Mouse (Mus musculus): Measurements from ENCODE around the gene Ccdc50.

Ccdc50 gene

GRCm38 (mm10) chr16:27388761-27389451, at the start of gene Ccdc50:
Gene Ccdc50, plus strand, starts transcription at chr16:27388869.
- peak; percentile 72 for DNase-seq

GRCm38 (mm10) chr16:27347521-27347920, 41.1 kb upstream of the Ccdc50 start:
- no peak for DNase-seq

- DNase-seq: no peak
Measured at GRCm38 (mm10) chr16:27348359-27348758, 40.3 kb upstream of the Ccdc50 start.

GRCm38 (mm10) chr16:27349235-27349634, 39.4 kb upstream of the Ccdc50 start:
- DNase-seq: no peak

DNA sequence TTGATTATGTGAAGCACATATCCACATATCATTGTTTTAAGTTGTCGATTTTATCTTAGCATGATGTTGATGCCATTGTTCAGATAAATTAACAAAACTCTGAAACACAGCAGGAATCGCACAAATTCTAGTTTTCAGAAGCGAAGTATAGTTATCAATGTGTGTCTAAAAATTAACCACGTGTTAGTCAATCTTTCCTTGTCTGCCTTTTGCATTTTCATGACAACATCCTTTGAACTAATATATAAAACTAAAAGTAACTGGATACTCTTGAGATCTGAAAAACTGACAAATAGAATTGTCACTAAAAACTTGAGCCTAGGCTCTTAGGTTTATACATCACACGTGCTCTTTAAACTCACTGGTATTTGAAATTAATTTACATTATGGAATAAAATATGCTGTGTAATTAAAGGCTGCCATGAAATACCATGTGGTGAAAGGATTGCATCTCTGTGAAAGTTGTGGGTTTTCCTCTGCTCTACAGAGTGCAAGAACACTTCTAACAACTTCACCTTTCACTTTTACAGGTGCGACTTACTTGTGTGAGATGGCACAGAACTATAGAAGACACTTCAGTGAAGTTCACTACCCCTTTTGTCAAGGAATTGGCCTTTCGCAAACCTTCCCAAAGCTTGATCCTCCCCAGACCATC, 38.7 kb upstream of the Ccdc50 start:
- no peak for DNase-seq

- no peak for DNase-seq
Measured at GRCm38 (mm10) chr16:27354464-27354863, 34.2 kb upstream of the Ccdc50 start.

- DNase-seq: no peak
Measured at GRCm38 (mm10) chr16:27360059-27360458, 28.6 kb upstream of the Ccdc50 start.

DNA sequence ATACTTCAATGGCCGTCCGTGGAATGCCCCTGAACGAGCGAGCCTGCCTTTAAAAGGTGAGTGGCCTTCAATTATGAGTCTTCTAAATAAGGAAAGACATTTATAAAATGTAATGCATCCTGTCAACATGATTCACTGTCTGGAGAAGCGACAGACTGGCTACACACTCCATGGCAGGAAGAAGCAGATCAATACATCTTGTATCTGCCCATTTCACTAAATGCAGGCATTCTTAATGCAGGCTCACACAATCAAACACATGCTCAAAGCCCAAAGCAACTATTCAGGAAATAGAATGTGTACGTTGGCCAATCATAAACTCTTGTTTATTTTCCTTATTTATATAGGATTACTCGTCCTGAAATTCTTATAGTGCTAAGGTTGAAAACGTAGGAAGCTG, 18.5 kb upstream of the Ccdc50 start, which contains the start of gene Uts2b:
TSS of gene Uts2b (minus strand) at position 49 of the 400 bp plus-strand sequence.
- DNase-seq: no peak

DNA sequence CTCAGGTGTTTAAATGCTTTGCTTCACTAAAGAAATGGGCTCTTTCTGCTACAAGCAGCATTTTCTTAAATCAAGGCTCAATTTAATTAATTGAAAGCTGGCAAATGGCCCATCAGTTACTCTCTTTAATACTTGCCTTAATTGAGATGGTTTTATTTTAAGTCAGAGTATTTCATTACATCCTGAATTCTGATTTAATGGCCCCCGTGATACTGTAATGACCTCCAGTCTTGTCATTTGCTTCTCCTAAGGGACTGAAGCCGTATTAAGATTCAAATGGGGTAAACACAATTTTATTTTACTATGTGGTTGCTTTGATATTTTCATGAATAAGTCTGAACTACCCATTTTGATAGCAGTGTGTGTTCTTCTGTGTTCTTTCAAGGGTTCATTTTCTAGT, 18.0 kb upstream of the Ccdc50 start:
- DNase-seq: no peak

- no peak for DNase-seq
Measured at GRCm38 (mm10) chr16:27374139-27374538, 14.5 kb upstream of the Ccdc50 start.

DNA sequence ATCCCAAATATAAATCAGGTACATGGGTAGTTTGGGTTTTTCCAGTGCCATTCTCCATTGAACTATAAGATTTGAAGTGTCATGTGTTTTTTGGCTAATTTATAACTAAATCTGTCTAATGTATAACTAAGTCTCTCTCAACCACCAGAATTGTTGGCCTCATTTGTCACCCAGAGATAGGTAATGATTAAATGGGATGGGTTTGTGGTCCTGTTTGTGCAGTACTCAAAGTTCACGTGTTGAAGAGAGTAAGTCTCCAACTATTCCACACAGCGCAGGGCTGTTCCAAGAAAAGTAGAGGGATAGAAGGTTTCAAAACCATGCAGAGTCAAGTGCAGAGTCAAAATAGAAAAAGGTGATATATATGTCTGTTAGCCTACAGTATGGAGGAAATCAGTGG, 13.4 kb upstream of the Ccdc50 start:
- DNase-seq: no peak

- DNase-seq: no peak
Measured at GRCm38 (mm10) chr16:27376556-27376955, 12.1 kb upstream of the Ccdc50 start.

DNA sequence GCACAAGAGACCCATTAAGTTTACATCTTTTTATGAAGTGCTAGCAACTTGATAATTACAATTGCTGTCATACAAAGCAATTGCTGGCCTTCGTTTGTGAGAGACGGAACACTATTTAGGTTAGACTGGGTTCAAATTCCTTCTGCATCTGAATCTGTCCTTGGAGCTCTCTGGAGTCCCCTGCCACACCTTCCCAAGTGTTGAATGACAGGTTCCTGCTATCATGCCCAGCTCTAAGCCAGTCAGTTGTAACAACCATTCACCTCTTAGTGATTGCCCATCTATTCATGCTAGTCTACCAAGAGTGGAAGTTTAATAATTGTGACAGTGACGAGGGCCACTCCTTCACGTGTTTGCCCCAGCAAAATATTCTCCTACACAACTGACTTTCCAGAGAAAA, 6.5 kb upstream of the Ccdc50 start:
- DNase-seq: no peak

GRCm38 (mm10) chr16:27384893-27385603, 3.6 kb upstream of the Ccdc50 start:
- DNase-seq: no peak

GRCm38 (mm10) chr16:27385649-27386048, 3.0 kb upstream of the Ccdc50 start:
- no peak for DNase-seq

DNA sequence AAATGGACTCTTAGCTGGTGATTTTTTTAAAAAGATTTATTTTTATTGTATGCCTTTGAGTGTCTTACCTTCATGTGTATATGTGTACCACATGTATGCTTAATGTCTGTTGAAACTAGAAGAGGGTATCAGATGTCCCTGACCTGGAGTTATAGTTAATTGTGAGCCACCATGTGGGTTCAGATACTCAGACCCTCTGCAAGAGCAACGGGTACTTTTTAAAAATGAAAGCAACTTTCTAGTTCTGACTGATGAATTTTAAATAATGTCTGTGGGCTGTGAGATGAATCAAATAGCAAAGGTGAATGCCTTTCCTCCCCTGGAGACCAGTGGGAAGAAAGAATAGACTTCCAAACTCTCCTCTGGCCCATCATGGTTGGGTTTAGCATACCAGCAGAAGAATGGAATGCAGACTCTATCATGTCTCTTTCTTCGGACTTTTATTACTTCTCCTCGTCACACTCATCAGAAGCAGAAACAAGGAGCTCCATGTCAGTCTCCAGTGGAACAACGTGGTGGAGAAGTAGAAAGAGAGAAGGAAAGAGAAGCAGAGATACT, 1.7 kb upstream of the Ccdc50 start:
- no peak for DNase-seq

DNA sequence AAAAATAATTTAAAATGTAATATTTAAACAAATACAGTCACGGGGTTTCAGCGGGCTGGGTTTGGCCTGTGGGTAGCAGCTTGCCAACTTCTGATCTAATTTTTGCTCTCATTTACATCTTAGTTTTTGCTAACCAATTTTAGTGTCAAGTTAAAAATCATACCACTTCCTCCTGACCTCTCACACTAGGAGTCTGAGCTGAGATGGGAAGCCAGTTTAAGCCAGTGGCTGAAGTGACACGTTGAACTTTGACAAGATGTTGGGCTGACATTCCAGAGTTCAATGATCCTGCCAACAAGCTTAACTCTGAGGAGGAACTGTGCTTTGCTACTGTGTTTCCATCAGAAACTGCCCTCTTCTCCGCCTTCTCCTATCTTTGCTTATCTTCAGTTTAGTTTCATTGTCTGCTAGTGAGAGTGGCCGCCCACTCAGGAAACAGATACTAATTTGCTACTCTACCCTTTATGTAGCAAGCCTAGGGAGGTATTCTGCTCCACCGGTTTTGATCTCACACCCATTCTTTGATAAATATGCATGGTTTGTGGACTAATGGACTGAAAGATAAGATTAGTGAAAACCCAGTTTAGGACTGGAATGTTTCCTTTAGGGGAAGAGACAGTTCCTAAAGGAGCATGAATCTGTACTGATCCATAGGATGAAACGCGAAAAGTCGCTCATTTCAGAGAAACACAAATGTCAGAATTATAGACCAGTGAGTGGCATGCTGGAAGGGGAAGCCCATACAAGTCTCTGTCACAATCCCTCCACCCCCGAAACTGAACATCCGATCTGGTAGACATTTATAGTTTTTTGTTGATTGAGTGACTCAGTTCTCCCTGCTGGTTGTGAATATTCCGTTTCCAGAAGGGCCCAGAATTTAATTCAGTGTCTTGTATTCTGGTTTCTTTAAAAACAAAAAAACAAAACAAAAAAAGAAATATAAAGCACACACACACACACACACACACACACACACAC, 746 bp upstream of the Ccdc50 start:
- DNase-seq: no peak

DNA sequence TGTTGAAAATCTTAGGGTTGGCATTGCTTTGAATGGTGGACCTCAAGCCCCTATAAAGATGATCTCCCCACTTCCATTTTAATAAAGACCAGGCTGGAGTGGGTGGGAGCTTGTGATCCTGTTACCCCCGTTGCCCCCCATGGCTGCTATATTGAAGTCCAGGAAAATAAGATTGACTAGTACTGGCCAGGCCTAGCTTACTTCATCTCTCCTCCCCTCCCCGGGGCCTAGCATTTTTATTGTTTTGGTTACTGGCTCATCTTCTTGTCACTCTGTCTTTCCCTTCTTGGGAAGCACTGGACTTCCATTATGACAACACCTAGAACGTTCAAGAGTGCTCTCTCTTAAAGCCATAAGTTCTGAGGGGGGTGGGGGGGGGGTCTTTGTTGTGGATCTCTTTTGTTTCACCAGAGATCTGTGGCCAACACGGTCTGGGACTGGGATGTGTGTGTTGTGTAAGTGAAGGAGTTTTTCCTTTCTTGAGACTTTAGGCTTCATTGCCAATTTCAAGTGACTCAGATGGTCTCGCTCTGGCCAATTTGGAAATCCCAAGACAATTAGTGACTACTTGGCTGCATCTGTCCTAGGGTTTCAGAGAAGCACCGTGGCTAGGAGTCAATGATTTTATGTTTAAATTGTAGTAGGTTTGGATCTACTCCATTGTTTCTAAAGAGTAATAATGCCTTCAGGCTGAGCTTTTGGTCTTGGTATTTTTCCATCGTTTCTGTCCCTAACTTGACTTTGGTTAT, 1.0 kb downstream of the Ccdc50 start:
- peak; percentile 10 for DNase-seq

GRCm38 (mm10) chr16:27390306-27390705, 1.6 kb downstream of the Ccdc50 start:
- DNase-seq: no peak

DNA sequence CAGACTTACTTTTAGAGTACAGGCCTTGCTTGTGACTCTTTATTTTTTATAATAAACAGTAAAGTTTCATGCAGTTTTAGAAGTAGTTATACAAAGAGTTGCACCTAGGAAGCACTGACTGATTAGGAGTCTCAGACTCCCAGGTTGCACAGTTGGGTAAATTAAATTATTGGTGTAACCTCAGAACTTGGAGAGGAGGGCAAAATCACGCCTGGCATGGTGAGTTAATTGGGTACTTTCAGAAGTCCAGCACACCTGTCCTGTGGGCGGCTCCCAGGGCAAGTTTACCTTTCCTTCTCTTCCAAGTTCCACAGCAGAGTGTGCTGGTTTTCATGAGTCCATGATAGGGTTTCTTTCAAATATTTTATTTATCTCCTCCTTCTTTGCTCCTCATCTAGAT, 3.2 kb downstream of the Ccdc50 start:
- no peak for DNase-seq

DNA sequence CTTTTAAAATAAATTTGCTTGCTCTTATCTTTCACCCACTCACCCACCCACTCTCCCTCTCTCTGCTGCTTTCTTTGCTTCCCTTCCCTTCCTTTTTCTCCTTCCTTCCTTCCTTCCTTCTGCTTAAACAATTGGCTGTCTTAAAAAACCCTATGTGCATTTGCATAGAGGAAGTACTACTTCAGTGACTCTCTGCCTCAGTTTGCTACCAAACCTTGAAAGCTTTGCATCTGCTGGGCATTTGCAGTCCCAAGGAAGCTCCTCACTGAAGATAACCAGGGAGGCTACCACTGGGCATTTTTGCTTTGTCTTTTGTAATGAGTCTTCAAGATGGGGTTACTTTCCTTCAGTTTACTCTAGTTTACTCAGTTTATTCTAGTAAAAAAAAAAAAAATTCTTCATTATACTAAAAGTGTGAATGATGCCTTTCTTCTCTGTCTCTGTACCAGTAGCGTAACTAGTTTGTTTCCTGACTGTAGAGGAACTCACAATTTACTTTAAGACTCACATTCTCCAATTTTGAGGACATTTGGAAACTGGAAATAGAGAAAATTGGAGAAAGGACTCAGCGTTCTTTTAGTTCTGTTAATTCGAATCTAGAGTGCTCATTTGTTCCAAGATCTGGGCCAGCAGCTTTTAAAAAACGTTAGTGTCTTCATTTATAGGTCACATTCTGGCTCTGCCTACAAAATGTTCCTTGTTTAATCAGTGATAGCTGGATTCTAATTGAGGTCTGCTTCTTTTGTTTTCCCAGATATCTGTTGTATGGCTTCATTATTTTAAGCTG, 6.8 kb downstream of the Ccdc50 start:
- DNase-seq: no peak

Data from thymus, postnatal 4 days (tissue).